Mouse (Mus musculus): ENCODE results near the gene Cdk5rap3.

DNA sequence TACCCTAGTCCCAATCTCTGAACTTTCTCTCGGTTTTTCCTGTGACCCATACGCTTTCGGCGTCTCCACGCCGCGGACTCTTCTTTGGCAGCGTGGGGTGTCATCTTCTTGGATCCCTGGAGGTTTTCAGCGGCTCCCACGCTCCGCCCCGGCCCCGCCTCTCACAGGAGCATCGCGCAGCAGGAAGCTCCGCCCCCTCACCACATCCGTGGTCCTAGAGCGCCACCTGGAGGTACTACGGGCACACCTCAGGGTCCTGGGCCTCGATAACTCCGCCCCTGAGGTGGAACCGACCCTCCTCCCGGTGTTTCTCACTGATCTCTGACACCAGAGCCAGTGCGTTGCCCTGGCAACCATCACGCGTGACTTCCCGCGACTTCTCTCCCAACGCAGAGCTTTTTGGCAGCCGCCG is 54.4 kb downstream of the Cdk5rap3 start:
- TF ChIP-seq CTCF (conservative IDR thresholded peaks at IDR 0.05; ENCODE audit: low read length) = peak; percentile 73
- no peak for TF ChIP-seq NANOG (IDR thresholded peaks at IDR 0.05; ENCODE audit: borderline replicate concordance, low read length)
